Mouse (Mus musculus): ENCODE results near the gene Nupl1. TPM values are rescaled to one million over a fixed set of nuclear protein-coding genes. Genes with fewer than 3 reads are reported as not detected.
A peak's percentile ranks its signal among the peaks of the same experiment; 100 is the strongest.

Gene Nupl1
- total RNA-seq (2014; rRNA removed; ENCODE audit: low replicate concordance) (not detected in 2 replicates), polyA plus RNA-seq (2015; fragmentation: Nextera tagmentation; extraction: Ambion mirVana) (0.04 TPM in 2 replicates)

GRCm38 (mm10) chr14:60251281-60252003 lies at the start of gene Nupl1, which contains the start of gene Gm49336:
Gene Nupl1 (minus strand): TSS chr14:60251431.
Gene Gm49336 (minus strand): TSS chr14:60251507.
- Histone ChIP-seq H3K9ac (replicated peaks; ENCODE audit: low read depth, low read length) (peak within 1 kb of the TSS; percentile 82), H3K9me3 (replicated peaks; ENCODE audit: control insufficient read depth, low read length) (no peaks in the 10 kb centered on the region), H3K36me3 (replicated peaks; ENCODE audit: control insufficient read depth, insufficient read depth, low read length) (no peaks in the 10 kb centered on the region), H3K4me1 (ENCODE audit: control insufficient read depth, insufficient read depth) (peaks cover 10% of the 10 kb centered on the region), H3K27me3 (ENCODE audit: control insufficient read depth, insufficient read depth, low read length) (no peaks in the 10 kb centered on the region), H3K27ac (ENCODE audit: low read depth) (peak within 1 kb of the TSS; percentile 91), H3K4me3 (ENCODE audit: low read depth, low read length) (peak within 1 kb of the TSS; percentile 81), H3K4me2 (ENCODE audit: low read depth, low read length) (peak within 1 kb of the TSS; percentile 88)
- DNase-seq (ENCODE audit: low spot score) (peak; percentile 100), ATAC-seq (ENCODE audit: insufficient read depth, low read depth) (peak; percentile 100)
- TF ChIP-seq CTCF (IDR thresholded peaks at IDR 0.05; ENCODE audit: low read depth) (no peak), EP300 (IDR thresholded peaks at IDR 0.05; ENCODE audit: low read depth) (peak; percentile 93)
- WGBS: under 1% methylated on average over 62 of the region's 62 CpGs

- H3K27me3 ChIP-seq (ENCODE audit: control insufficient read depth, insufficient read depth, low read length): no peaks in the 10 kb centered on the region
- no peak for TF ChIP-seq EP300 (IDR thresholded peaks at IDR 0.05; ENCODE audit: low read depth)
- TF ChIP-seq CTCF (IDR thresholded peaks at IDR 0.05; ENCODE audit: low read depth): no peak
- no peaks in the 10 kb centered on the region for H3K9me3 ChIP-seq (replicated peaks; ENCODE audit: control insufficient read depth, low read length)
- ATAC-seq (ENCODE audit: insufficient read depth, low read depth): no peak
- no peak overlapping the region for H3K4me2 ChIP-seq (ENCODE audit: low read depth, low read length)
- no peak overlapping the region for H3K4me3 ChIP-seq (ENCODE audit: low read depth, low read length)
- 88% methylated on average over 6 of the region's 6 CpGs for WGBS
- H3K9ac ChIP-seq (replicated peaks; ENCODE audit: low read depth, low read length): no peak overlapping the region
- no peaks in the 10 kb centered on the region for H3K4me1 ChIP-seq (ENCODE audit: control insufficient read depth, insufficient read depth)
- peaks cover 59% of the 10 kb centered on the region for H3K36me3 ChIP-seq (replicated peaks; ENCODE audit: control insufficient read depth, insufficient read depth, low read length)
- DNase-seq (ENCODE audit: low spot score): no peak
- H3K27ac ChIP-seq (ENCODE audit: low read depth): no peak overlapping the region
Measured at GRCm38 (mm10) chr14:60301024-60301423, 49.8 kb upstream of the Nupl1 start.

DNA sequence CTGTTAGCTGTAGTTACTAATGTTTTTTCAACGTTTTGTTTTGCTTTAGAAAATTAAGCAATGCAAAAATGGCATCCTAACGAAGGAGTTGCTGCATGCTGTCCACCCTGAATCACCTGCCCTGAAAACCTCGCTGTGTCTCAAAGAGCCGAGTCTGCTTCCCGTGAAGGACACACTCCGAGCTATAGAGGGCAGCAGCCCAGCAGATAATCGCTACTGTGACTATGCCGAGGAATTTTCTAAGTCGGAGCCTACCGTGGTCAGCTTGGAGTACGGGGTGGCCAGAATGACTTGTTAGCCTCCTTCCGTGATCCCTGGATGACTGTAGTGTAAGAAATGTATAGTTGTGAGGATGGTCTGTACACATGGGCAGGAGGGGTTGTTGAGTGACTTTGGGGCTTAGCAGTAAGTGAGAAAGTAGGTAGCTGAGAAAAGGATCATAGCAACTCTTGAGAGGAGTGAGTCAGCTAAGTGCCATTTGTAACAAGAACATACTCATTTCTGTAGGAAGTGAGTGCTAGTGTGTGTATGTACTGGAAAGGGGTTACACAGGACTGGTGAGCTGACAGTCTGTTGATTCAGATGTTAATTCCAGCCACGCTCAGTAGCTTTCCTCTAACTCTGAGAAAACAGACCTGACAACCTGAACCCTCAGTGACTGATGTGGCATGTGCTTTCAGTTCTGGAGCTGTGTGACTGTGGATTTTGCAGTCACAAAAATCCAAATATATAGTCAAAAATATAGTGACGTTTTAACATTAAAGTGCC lies 49.2 kb upstream of the Nupl1 start:
- H3K4me1 ChIP-seq (ENCODE audit: control insufficient read depth, insufficient read depth): no peaks in the 10 kb centered on the region
- no peaks in the 10 kb centered on the region for H3K27me3 ChIP-seq (ENCODE audit: control insufficient read depth, insufficient read depth, low read length)
- H3K4me3 ChIP-seq (ENCODE audit: low read depth, low read length): no peak overlapping the region
- ATAC-seq (ENCODE audit: insufficient read depth, low read depth) (no peak), DNase-seq (ENCODE audit: low spot score) (no peak)
- 66% methylated on average over 14 of the region's 14 CpGs for WGBS
- peaks cover 63% of the 10 kb centered on the region for H3K36me3 ChIP-seq (replicated peaks; ENCODE audit: control insufficient read depth, insufficient read depth, low read length)
- TF ChIP-seq EP300 (IDR thresholded peaks at IDR 0.05; ENCODE audit: low read depth) (no peak), CTCF (IDR thresholded peaks at IDR 0.05; ENCODE audit: low read depth) (peak; percentile 21)
- no peak overlapping the region for H3K9ac ChIP-seq (replicated peaks; ENCODE audit: low read depth, low read length)
- no peaks in the 10 kb centered on the region for H3K9me3 ChIP-seq (replicated peaks; ENCODE audit: control insufficient read depth, low read length)
- H3K27ac ChIP-seq (ENCODE audit: low read depth): no peak overlapping the region
- no peak overlapping the region for H3K4me2 ChIP-seq (ENCODE audit: low read depth, low read length)

DNA sequence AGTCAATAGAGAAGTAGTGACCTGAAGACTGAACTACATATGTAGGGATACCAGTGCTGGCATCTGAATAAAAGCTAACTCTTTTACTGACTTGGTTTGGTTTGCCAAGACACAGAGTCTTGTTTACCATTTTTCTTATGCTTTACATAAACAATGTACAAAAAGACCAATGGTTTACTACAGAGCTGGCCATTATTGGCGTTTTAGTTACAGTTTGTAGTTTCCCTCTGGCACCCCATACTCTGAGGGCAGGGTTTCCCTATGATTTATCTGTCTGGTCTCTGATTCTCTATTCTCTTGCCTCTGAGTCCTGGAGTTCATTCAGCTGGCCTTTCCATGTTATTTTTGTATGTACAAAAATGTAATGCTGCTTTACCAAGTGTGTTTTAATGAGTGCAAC lies 44.3 kb upstream of the Nupl1 start:
- Histone ChIP-seq H3K9me3 (replicated peaks; ENCODE audit: control insufficient read depth, low read length) (no peaks in the 10 kb centered on the region), H3K27me3 (ENCODE audit: control insufficient read depth, insufficient read depth, low read length) (no peaks in the 10 kb centered on the region), H3K27ac (ENCODE audit: low read depth) (no peak overlapping the region), H3K36me3 (replicated peaks; ENCODE audit: control insufficient read depth, insufficient read depth, low read length) (peaks cover 79% of the 10 kb centered on the region), H3K4me3 (ENCODE audit: low read depth, low read length) (no peak overlapping the region), H3K4me2 (ENCODE audit: low read depth, low read length) (no peak overlapping the region), H3K9ac (replicated peaks; ENCODE audit: low read depth, low read length) (no peak overlapping the region), H3K4me1 (ENCODE audit: control insufficient read depth, insufficient read depth) (no peaks in the 10 kb centered on the region)
- TF ChIP-seq EP300 (IDR thresholded peaks at IDR 0.05; ENCODE audit: low read depth): no peak
- no peak for TF ChIP-seq CTCF (IDR thresholded peaks at IDR 0.05; ENCODE audit: low read depth)
- no peak for DNase-seq (ENCODE audit: low spot score)
- no peak for ATAC-seq (ENCODE audit: insufficient read depth, low read depth)
- 93% methylated on average over 1 of the region's 1 CpGs for WGBS

DNA sequence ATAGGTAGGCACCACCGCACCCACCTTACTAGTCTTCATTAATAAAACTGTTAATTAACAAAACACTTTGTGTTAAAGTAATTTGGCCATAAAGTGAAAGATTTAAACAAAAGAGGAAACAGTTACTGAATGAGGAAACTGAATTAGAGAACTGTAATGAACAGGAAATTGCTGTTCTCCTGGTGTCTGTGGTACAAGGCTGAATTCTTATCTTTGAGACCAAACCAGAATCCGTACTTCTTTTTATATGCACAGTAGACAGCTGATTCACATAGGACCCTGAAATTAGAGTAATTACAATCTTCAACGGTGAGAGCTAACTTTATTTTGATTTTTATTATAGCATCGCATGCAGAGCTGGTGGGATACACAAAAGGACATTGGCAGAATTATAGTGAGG lies 39.1 kb upstream of the Nupl1 start:
- Histone ChIP-seq H3K9me3 (replicated peaks; ENCODE audit: control insufficient read depth, low read length) (no peaks in the 10 kb centered on the region), H3K4me2 (ENCODE audit: low read depth, low read length) (no peak overlapping the region), H3K4me1 (ENCODE audit: control insufficient read depth, insufficient read depth) (no peaks in the 10 kb centered on the region), H3K36me3 (replicated peaks; ENCODE audit: control insufficient read depth, insufficient read depth, low read length) (peaks cover 67% of the 10 kb centered on the region), H3K27ac (ENCODE audit: low read depth) (no peak overlapping the region), H3K27me3 (ENCODE audit: control insufficient read depth, insufficient read depth, low read length) (no peaks in the 10 kb centered on the region), H3K9ac (replicated peaks; ENCODE audit: low read depth, low read length) (no peak overlapping the region), H3K4me3 (ENCODE audit: low read depth, low read length) (no peak overlapping the region)
- no peak for TF ChIP-seq CTCF (IDR thresholded peaks at IDR 0.05; ENCODE audit: low read depth)
- TF ChIP-seq EP300 (IDR thresholded peaks at IDR 0.05; ENCODE audit: low read depth): no peak
- no peak for ATAC-seq (ENCODE audit: insufficient read depth, low read depth)
- WGBS: 78% methylated on average over 4 of the region's 4 CpGs
- no peak for DNase-seq (ENCODE audit: low spot score)
